Mouse (Mus musculus) cerebellum, postnatal 10 days (tissue): Measurements from ENCODE around the gene Arhgap8.
"Not testable (repeated sequence)": the region's sequence is repeated elsewhere in the genome, so short reads cannot be mapped to it uniquely, and the experiment has no call there.

ENCODE experiments used
- DNase-seq, 2 experiments: peaks; one replicate each; pipeline ENCODE4 v3.0.0; 2021; ENCODE audit warnings: mixed read lengths in 2 of 2

The Arhgap8 gene

GRCm38 (mm10) chr15:84736994-84737346 is 17.1 kb downstream of the Arhgap8 start:
- no peak for DNase-seq

GRCm38 (mm10) chr15:84738246-84738645 is 18.4 kb downstream of the Arhgap8 start:
- DNase-seq: no peak

GRCm38 (mm10) chr15:84741573-84741972 is 21.7 kb downstream of the Arhgap8 start:
- DNase-seq: no peak

- no peak for DNase-seq
Measured at GRCm38 (mm10) chr15:84743347-84743746, 23.5 kb downstream of the Arhgap8 start.

DNA sequence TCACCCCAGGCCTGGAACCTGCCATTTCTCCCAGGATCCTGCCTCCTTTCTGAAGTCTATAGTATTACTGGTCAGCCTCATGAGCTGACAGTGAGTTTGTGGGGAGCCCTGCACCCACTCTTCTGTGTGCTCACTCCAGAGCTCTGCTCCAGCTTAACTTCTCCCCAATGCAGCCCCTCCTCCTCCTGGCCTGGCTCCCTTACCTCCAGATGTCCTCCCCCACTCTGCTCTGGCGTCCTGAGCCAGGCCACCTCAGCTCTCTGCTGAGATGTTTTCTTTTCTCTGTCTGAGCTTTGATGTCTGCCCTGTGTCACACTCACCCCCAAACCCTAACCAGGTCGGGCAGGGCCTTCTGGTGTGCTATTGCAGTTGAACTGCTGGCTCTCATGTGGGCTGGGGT is 24.5 kb downstream of the Arhgap8 start:
- DNase-seq: no peak

- no peak for DNase-seq
Measured at GRCm38 (mm10) chr15:84745831-84746230, 26.0 kb downstream of the Arhgap8 start.

GRCm38 (mm10) chr15:84754987-84755386 is 35.1 kb downstream of the Arhgap8 start:
- DNase-seq: peak; percentile 89 to 92

- DNase-seq: peak; percentile 67 to 77
Measured at GRCm38 (mm10) chr15:84756426-84756825, 36.6 kb downstream of the Arhgap8 start.

DNA sequence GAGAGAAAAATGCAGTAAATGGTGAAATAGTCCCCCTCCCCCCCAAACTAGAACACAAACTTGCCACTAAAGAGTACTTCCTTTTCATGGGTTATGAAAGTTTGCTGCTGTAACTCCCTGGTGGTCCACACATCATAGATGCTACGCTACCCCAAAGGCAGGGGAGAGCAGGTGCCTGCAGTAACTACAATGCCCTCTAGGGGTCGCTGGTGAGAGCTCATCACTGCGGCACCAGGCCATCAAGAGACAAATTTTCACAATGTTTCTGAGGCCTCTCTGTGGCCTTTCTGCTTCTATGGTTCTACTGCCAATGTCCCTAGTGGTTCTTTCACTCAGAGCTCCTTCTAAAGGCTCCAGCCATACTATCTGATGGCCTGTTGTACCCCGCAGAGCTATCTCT is 38.6 kb downstream of the Arhgap8 start:
- peak; percentile 76 to 83 for DNase-seq

- peak; percentile 48 to 67 for DNase-seq
Measured at GRCm38 (mm10) chr15:84762712-84763422, 43.0 kb downstream of the Arhgap8 start.

GRCm38 (mm10) chr15:84763423-84763812 is 43.6 kb downstream of the Arhgap8 start:
- DNase-seq: peak in 1 of 2 experiments; percentile 22

DNA sequence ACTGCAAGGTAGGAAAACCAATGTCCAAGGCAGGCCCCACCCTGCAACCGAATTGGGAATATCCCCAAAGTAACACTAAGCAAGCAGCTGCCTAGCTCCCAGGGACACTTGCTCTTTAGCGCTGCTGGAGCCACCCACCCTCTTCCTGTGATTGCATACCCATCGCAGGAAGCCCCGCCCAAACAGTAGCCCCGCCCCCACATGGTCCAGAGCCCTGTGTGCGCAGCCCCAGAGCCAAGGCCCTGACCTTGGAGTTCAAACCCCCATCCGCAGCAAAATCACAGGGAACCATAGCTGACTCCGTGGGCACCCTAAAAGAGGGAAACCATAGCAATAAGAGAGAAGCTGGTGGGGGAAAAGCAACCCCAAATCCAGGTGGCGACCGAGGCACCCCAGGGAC is 46.8 kb downstream of the Arhgap8 start:
- no peak for DNase-seq

DNA sequence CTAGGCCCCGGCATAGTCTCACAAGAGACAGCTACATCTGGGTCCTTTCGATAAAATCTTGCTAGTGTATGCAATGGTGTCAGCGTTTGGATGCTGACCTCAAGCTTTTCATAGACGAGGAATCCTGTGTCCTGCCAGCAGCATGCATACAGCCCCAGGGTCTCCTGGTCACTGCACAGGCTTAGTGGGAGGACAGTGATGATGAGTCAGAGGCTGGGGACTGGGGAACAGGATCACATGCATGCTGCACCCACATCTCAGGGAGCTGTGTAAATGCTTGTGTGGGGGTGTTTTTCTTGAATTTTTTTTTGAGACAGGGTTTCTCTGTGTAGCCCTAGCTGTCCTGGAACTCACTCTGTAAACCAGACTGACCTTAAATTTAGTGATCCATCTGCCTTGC is 48.7 kb downstream of the Arhgap8 start:
- DNase-seq: not testable (repeated sequence)

- no peak for DNase-seq
Measured at GRCm38 (mm10) chr15:84769641-84770341, 49.9 kb downstream of the Arhgap8 start.

DNA sequence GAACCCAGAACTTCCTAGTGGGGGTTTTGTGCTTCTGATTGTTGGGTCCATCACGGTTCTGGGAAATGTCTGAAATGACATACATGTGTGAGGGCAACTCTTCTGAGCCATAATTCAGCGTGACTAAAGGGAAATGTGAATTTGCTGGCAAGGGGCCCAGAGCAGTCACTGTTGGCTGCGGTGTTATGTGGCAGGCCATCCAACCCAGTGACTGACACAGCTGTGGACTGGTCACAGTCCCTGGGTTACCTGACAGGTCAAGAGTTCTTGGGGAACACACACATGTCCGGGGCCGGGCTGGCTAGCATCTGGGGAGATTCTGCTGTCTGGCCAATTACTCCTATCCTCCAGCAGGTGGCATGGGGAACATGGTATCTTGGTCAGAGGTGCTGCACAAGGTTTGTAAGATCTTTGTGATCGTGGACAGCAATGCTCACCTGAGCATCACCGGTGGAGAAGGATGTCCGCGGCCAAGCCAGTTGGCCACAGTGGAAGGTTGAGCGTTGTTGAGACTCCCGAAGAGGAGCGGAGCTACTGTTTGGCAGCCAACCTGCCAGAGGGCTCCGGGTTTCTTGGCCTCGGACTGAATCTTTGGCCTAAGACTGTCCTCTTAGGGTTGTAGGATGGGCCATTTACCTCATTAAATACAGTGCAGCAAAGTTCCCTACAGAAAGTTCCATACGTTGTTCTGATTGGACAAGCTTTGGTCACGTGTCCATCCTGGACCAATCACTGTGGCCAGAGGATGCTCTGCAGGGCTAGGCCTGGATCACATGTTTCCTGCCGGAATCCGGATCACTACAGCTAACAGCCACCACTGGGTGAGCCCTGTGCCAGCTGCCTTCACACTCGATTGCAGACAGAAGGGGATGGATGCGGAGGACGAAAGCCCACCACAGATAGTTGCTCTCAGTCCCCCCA is 52.6 kb downstream of the Arhgap8 start:
- peak; percentile 62 to 69 for DNase-seq

DNA sequence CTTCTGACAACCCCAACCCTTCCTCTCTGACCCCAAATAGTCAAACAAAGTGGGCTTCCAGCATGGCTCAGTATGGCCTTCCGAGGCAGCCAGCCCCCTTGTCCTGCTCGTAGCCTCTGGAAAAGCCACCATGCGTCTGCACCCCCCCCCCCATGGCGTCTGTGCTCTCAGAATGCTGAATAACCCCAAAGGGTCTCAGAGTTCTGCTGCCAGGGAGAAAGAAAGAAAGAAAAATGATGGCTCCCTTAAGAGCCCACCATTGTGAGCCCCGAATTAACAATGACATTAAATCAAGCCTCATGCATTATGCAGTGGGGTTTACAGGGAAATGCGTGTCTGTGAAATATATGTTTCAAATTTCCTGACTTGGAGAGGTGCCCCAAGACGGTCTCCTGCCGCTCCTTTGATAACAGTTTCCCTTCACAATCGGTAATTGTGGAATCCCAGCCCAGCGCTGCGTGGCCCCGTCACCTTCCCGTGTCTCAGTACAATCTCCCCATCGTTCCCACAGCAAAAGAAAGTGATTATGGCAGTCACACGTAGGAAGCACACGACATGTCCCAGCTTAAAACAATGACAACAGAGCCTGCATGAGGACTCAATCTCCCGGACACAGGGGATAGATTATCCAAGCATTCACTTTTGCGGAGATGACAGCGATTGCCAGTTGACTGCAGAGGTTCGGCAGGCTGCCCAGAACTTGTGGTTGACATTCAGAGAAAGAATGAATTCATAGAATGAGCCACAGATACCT is 55.7 kb downstream of the Arhgap8 start:
- DNase-seq: peak; percentile 78 to 81

DNA sequence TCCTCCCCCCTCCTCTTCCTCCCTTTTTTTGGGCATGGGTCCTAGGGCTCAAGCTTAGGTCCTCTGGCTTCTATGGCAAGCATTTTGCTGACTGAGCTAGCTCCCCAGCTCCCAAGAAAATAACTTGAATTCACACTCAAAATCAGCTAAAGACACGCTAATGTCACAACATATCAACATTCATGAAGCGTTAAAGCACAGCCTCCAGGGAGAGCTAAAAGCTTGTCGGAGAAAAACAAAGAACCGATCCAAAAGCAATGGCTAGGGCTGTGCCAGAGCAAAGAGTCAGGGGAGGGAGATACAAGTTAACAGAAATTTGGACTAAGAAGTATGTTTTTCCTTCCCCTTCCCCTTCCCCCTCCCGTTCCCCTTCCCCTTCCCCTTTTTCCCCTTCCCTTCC is 58.7 kb downstream of the Arhgap8 start:
- DNase-seq: no peak

- DNase-seq: no peak
Measured at GRCm38 (mm10) chr15:84784812-84785211, 65.0 kb downstream of the Arhgap8 start.

DNA sequence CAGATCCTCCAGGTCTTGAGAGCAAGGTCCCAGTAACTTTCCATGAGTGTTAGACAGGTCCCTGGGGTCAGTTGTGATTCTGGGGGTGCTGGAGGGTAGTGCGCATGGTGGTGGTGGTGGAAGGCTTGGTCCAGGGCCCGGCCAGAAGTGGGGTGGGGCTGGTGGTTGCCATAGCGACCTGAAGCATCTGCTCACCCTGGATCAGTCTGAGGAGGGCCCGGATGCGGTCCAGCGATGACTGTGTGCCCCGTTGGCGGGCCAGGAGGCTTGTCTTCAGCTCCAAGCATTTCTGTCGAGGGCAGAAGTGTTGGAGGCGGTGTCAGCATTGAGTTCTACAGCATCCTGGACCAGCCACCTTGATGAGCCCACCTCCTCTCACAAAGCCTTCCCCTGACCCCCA is 67.3 kb downstream of the Arhgap8 start:
- DNase-seq: peak; percentile 68 to 78

DNA sequence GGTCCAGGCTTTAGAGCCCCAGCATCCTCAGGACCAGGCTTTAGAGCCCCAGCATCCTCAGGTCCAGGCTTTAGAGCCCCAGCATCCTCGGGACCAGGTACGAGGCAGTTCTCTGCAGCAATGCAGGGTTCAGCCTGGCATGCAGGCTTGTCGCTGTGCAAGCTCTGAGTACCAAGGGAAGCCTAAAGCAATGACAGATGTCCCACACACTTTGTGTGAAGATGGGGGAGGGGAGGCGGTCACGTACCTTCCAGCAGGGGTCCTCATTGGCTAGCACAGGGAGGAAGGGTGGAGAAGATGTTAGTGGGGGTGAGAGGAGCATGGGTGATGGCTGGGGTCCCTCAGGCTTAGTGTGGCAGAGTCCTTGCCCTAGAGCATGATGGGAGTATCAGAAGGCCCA is 73.8 kb downstream of the Arhgap8 start:
- DNase-seq: no peak

GRCm38 (mm10) chr15:84800132-84800531 is 80.3 kb downstream of the Arhgap8 start:
- DNase-seq: peak; percentile 84 to 87

DNA sequence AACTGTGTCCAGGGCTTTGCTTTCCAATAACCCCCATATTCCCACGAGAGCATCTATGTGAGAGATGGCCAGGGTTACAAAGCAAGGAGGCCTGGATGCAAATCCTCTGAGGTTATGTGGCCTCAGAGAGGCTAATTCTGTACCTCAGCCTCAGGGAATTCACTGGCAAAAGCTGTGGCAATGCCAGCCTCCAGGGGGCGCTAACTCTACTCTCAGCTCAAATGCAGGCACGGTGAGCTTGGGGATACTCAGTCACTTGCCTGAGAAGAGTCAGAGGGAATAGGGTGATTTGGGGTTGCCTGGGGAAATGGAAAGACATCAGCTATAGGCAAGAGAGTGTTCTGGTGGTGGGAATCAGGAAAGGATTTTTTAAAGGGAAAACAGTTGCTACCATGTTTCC is 83.8 kb downstream of the Arhgap8 start:
- peak; percentile 89 to 93 for DNase-seq
